Mouse (Mus musculus): ENCODE measurements around the gene Fam3a.

The Fam3a gene

DNA sequence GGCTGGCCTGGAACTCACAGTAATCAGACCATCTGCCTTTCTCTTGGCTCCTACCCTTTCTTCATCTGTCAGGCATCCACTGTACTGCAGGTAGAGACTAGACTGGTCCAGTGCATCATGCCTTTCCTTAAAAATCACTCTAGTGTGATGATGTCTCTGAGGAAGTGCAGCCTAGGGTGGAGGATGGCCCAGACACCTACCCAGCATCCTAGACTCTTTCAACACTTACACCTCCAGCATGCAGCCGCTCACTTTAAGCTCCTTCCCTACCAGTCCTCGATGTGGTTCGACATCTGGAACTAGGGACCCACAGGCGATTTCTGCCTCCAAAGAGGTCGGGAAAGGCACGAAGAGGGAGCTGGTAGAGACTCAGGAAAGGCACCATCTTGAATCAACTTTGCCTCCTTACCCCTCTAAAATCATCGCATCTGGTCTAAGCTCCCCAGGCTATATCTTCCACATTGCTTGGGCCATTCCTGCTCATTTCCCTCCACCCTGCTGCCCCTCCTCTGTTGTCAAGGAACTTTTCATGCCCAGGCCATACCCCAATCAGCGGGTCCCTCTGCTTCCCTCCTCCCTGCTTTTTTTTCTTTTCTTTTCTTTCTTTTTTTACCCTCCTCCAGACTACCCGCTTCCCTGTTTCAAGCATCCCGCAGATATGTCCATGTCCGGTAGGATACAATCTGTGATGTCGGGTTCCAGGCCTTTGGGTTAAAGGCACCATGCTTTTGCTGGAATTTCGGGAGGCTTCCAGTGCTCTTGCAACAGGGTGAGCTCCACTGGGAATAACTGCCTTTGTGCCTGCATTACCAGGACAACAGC, 40.2 kb downstream of the Fam3a start:
- in situ Hi-C loops (cut with MboI; ENCODE audit: low sequenced_read_pairs) = no loop called here
